Mouse (Mus musculus): ENCODE data around the gene Slc7a7.
A peak's percentile ranks its signal among the peaks of the same experiment; 100 is the strongest.

Gene Slc7a7

DNA sequence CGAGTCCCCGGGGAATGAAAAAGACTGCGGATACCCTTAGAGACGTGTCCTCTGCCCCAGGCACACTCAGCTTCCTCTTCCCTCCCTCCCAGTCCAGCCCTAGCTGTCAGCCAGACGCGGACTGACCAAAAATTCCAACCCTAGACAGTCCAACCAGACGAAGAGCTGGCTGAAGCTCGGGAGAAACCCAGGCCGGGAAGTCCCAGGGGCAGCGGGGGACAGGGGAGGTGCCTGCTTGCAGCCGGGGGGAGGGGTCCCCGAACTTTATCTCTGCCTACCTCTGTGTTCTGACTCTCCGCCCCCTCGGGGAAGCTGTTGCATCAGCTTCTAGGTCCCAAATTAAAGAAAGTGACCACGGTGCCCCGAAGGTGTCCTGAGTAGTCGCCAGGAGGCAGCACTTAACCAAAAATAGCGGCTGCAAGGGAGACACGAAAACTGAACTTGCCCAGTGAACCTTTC is at the start of gene Slc7a7:
Gene Slc7a7, minus strand, starts transcription at position 158 of the 459 bp plus-strand sequence.
- no peak for DNase-seq (ENCODE audit: low spot score in 2 of 2)

GRCm38 (mm10) chr14:54464293-54465005 is 46.9 kb upstream of the Slc7a7 start:
- DNase-seq (ENCODE audit: low spot score in 2 of 2), result peak in 1 of 2 experiments; percentile 54

- peak; percentile 84 to 91 for DNase-seq (ENCODE audit: low spot score in 2 of 2)
Observed at GRCm38 (mm10) chr14:54463959-54464292, 46.3 kb upstream of the Slc7a7 start, which contains the start of gene Lrp10. Gene Lrp10 (plus strand): TSS chr14:54464137.

DNA sequence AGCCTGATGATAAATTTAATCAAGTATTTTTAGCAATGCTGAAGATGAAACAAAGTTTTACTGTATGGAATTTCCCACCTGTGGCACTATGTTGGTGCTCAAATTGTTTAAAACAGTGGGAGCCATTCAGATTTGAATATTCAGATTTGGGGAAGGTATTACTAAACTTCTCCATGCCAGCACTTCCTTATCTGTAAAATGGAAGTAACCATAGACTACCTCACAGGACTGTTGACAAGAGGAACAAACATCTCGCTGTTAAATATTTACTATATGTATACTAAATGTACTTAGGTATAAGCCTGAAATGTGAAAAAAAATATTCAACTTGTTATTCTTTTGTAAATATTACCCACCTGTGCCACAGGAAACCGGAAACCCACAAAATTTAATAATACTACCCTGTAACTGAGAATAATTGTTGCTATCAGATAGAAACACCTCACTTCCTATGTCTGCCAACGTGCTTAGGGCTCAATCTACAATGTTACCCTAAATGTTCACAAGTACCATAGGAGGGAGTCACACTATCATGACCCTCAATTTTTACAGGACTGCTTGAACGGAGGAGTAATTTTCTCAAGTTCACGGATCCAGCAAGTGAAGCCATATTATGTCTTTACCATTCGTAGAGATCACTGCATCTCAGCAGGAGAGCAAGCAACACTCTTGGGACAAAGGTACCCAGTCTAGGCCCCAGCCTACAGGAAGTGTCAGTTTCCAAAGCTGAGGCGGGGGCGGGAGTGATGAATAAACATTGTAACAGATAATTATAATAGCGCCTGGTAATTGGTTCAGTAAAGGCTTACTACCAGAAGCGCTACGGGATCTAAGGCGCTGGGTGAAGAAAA is 45.8 kb upstream of the Slc7a7 start:
- DNase-seq (ENCODE audit: low spot score in 2 of 2), result no peak

DNA sequence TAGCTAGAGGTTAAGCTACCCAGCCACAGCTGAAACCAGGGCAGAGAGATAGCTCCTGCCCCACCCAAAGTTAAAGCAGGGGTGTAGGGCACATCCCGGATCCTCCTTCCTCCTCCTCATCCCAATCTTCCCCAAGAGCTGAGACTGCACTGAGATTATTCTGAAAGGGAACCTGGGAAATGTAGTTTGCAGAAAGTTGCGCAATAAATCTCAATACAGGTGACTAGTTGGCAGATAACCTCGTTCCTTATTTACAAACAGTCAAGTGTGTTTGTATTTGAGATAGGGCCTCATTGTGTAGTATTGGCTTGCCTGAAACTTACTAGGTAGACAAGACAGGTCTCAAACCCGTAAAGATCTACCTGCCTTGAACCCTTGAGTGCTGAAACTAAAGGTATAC is 44.6 kb upstream of the Slc7a7 start:
- DNase-seq (ENCODE audit: low spot score in 2 of 2), result no peak

- no peak for DNase-seq (ENCODE audit: low spot score in 2 of 2)
Observed at GRCm38 (mm10) chr14:54457907-54458569, 40.5 kb upstream of the Slc7a7 start.

DNA sequence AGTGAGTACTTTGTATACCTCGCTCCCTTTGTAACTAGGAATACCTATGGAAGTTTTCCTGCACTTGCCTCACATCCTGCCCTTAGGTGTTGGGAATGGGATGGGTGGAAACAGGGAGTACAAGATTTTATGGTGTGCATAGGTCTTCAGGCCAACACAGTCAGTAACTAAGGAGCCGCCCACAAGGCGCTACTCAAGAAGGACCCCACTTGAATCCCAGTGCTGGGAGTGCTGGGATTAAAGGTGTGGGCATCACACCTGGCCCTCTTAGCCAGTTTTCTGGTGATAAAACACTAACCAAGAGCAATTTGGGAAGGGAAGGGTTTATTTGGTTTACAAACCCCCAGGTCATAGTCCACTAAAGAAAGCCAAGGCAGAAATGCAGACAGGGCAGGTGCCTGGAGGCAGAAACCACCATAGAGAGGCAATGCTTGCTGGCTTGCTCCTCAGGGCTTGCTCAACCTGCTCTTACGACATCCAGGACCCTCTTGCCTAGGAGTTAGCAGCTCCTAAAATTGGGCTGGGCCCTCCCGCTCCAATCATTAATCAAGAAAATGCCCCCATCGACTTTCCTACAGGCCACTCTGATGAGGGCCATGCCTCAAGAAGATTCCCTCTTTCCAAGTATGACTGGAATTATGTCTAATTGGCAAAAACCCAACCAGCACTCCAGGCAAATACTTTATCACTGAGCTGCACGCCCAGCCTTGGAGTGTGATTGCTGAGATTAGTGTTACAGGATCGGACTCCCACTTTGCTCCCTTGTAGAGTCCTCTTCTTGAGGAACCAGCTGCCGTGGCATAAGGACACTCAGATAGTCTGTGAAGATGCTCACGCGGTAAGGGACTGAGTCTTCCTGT is 37.3 kb upstream of the Slc7a7 start:
- no peak for DNase-seq (ENCODE audit: low spot score in 2 of 2)

GRCm38 (mm10) chr14:54453566-54453965 is 36.0 kb upstream of the Slc7a7 start:
- no peak for DNase-seq (ENCODE audit: low spot score in 2 of 2)

DNA sequence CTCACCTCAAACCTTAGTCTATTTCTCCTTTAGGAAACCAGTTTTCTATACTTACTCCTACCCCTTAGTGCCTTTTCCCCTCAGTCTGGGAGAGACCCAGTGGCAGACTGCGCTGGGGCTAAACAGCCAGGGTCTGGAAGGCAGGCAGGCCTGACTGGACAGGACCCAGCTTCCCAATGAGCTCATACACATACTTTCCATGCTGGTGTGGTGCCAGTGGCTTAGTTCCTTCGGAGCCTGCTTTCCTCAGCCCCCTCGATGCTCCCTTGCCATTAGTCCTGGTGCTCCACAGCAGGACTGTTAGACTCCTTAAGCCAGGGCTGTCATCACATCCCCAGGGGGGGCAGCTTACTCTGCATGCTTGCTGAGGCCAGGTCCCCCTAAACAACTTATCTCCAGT is 27.9 kb upstream of the Slc7a7 start:
- peak in 1 of 2 experiments; percentile 68 for DNase-seq (ENCODE audit: low spot score in 2 of 2)

GRCm38 (mm10) chr14:54443712-54444618 is 26.4 kb upstream of the Slc7a7 start:
- peak; percentile 67 to 74 for DNase-seq (ENCODE audit: low spot score in 2 of 2)

DNA sequence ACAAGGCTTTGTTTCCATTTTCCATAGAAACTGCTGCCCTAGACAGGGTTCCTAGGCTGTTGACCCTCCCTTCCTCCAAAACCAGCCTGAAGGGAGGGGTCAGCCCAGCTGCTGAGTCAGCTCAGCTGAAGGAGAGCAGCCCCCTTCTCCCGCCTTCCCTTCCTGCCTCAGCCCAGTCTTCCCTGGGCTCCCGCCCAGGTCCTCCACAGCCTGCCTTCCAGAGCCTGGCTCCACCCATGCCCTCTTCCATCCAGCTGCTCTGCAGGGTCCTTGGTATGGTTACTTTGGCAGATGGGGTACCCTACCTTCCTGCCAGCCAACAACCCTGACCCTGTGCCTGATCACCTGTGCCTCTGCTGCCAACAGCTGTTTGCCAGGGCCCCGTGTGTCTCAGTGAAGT is 25.6 kb upstream of the Slc7a7 start:
- DNase-seq (ENCODE audit: low spot score in 2 of 2), result peak; percentile 75 to 78

GRCm38 (mm10) chr14:54442548-54442947 is 25.0 kb upstream of the Slc7a7 start:
- DNase-seq (ENCODE audit: low spot score in 2 of 2), result no peak

DNA sequence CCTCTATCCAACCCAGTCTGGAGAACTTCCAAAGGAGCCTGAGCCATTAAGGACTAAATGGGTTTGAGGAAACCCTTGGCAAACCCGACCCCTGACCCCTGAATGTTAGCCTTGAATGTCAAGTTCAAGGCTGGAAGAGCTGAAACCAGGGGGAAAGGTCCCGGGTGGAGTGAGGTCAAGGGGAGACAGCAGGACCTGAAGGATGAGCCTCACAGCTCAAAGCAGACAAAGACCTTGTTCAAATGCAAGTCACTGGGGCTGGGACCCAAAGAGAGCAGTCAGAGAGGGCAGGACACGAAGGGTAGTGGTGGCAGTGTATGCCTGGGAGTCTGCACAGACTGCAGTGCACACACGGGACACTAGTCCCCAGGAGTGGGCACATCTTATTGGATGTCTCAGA is 23.8 kb upstream of the Slc7a7 start:
- no peak for DNase-seq (ENCODE audit: low spot score in 2 of 2)

- no peak for DNase-seq (ENCODE audit: low spot score in 2 of 2)
Observed at GRCm38 (mm10) chr14:54440538-54440937, 23.0 kb upstream of the Slc7a7 start.

DNA sequence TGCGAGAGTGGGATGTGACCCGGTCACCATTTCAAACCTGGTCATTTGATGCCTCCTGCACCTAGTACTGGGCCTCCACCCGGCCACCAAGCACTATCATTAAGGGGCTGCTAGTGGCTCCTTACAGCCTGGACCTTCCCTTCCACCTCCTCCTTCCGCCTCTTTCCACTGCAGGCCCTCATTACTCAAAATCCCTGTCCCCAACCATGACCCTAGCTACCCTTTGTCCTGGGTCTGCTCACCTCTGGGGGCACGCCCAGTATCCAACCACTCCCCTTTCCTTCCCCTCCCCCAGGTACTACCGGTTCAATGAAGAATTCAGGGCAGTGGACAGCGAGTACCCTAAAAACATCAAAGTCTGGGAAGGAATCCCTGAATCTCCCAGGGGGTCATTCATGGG is 22.0 kb upstream of the Slc7a7 start:
- no peak for DNase-seq (ENCODE audit: low spot score in 2 of 2)

- DNase-seq (ENCODE audit: low spot score in 2 of 2), result no peak
Observed at GRCm38 (mm10) chr14:54439155-54439554, 21.6 kb upstream of the Slc7a7 start.

GRCm38 (mm10) chr14:54435194-54435918 is 17.8 kb upstream of the Slc7a7 start:
- DNase-seq (ENCODE audit: low spot score in 2 of 2), result no peak

- DNase-seq (ENCODE audit: low spot score in 2 of 2), result no peak
Observed at GRCm38 (mm10) chr14:54433941-54434531, 16.5 kb upstream of the Slc7a7 start.
